Mouse (Mus musculus): ENCODE measurements at regions not wholly inside any gene's neighbourhood (a gene's known extent, or its start where the extent isn't known, plus 50 kb on each side); places are given as distances from the start of the nearest gene placed in this dataset.

DNA sequence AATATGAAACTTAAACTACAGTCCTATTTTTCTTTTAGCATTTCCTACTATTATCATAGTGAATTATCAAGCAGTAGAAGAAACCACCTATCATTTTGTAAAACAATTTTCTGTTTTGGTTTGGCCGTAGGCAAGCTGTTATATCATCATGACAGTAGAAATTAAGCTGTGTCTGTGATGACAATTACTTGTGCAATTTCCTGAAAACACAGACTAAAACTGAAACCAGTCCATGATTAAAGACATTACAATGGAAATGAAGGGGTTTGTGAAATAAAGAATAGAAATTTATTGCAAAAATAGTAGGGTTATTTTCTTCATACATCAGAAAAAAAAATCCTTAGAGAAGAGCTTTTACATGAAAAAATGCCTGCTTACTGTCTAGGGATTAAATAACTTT, 210.8 kb upstream of the Sema3a start:
- Histone ChIP-seq H3K27ac (ENCODE audit: control insufficient read depth, low read depth, low read length) (no peak overlapping the region), H3K9me3 (replicated peaks; ENCODE audit: insufficient read depth, low read length) (no peaks in the 10 kb centered on the region), H3K4me3 (ENCODE audit: control insufficient read depth in 1 of 2, insufficient read depth in 1 of 2, low read depth in 2 of 2, low read length in 2 of 2) (no peak overlapping the region), H3K79me2 (ENCODE audit: control insufficient read depth, insufficient read depth, low read length, poor library complexity) (no peaks in the 10 kb centered on the region), H3K36me3 (ENCODE audit: control insufficient read depth in 1 of 2, insufficient read depth in 2 of 2, low read length in 2 of 2) (peaks cover 0 to 13% of the 10 kb centered on the region in 2 experiments; a peak in 2 of 4 replicates), H3K27me3 (ENCODE audit: control insufficient read depth in 1 of 2, insufficient read depth in 2 of 2, low read length in 2 of 2) (no peaks in the 10 kb centered on the region), H3K4me1 (ENCODE audit: control insufficient read depth in 1 of 2, insufficient read depth in 2 of 2, low read length in 2 of 2) (peaks cover 7 to 11% of the 10 kb centered on the region in 2 experiments; a peak in 3 of 4 replicates), H3K9ac (ENCODE audit: control insufficient read depth, low read depth, low read length, poor library complexity, severe bottlenecking) (no peak overlapping the region)
- DNase-seq (ENCODE audit: low read depth, low spot score): no peak
- no peak for TF ChIP-seq MAFK (IDR thresholded peaks at IDR 0.05; ENCODE audit: borderline replicate concordance, low read depth, low read length)
- no peak for TF ChIP-seq ELF1 (IDR thresholded peaks at IDR 0.05; ENCODE audit: low read depth, low read length)

GRCm38 (mm10) chr5:12919335-12919734, 205.9 kb upstream of the Sema3a start:
- no peaks in the 10 kb centered on the region for H3K79me2 ChIP-seq (ENCODE audit: control insufficient read depth, insufficient read depth, low read length, poor library complexity)
- DNase-seq (ENCODE audit: low read depth, low spot score): peak; percentile 66
- peak overlapping the region; percentile 46; the same call in 1 of the 2 replicates for H3K27ac ChIP-seq (ENCODE audit: control insufficient read depth, low read depth, low read length)
- no peak overlapping the region for H3K4me3 ChIP-seq (ENCODE audit: control insufficient read depth in 1 of 2, insufficient read depth in 1 of 2, low read depth in 2 of 2, low read length in 2 of 2)
- no peak overlapping the region for H3K9ac ChIP-seq (ENCODE audit: control insufficient read depth, low read depth, low read length, poor library complexity, severe bottlenecking)
- no peaks in the 10 kb centered on the region for H3K9me3 ChIP-seq (replicated peaks; ENCODE audit: insufficient read depth, low read length)
- peaks cover 20 to 34% of the 10 kb centered on the region in 2 experiments for H3K4me1 ChIP-seq (ENCODE audit: control insufficient read depth in 1 of 2, insufficient read depth in 2 of 2, low read length in 2 of 2)
- no peaks in the 10 kb centered on the region for H3K27me3 ChIP-seq (ENCODE audit: control insufficient read depth in 1 of 2, insufficient read depth in 2 of 2, low read length in 2 of 2)
- H3K36me3 ChIP-seq (ENCODE audit: control insufficient read depth in 1 of 2, insufficient read depth in 2 of 2, low read length in 2 of 2): peaks cover 0 to 38% of the 10 kb centered on the region in 2 experiments; a peak in 2 of 4 replicates
- TF ChIP-seq MAFK (IDR thresholded peaks at IDR 0.05; ENCODE audit: borderline replicate concordance, low read depth, low read length): no peak
- TF ChIP-seq RCOR1 (IDR thresholded peaks at IDR 0.05; ENCODE audit: low read depth, low read length): peak; percentile 31; the same call in 1 of the 2 replicates
- no peak for TF ChIP-seq MXI1 (IDR thresholded peaks at IDR 0.05; ENCODE audit: low read depth, low read length)
- TF ChIP-seq POLR2AphosphoS2 (IDR thresholded peaks at IDR 0.05; ENCODE audit: low read length): no peak
- TF ChIP-seq CHD1 (IDR thresholded peaks at IDR 0.05; ENCODE audit: low read depth, low read length): no peak
- no peak for TF ChIP-seq MAX (IDR thresholded peaks at IDR 0.05; ENCODE audit: low read length)
- no peak for TF ChIP-seq GABPA (IDR thresholded peaks at IDR 0.05; ENCODE audit: low read depth, low read length)
- no peak for TF ChIP-seq POLR2AphosphoS5 (IDR thresholded peaks at IDR 0.05; ENCODE audit: borderline replicate concordance, low read depth, low read length)
- TF ChIP-seq TCF12 (IDR thresholded peaks at IDR 0.05; ENCODE audit: low read depth, low read length): peak; percentile 84; the same call in 1 of the 2 replicates
- TF ChIP-seq CHD2 (IDR thresholded peaks at IDR 0.05; ENCODE audit: low read length): no peak
- no peak for TF ChIP-seq NELFE (IDR thresholded peaks at IDR 0.05; ENCODE audit: low read depth, low read length)
- peak; percentile 40; the same call in 1 of the 2 replicates for TF ChIP-seq ETS1 (IDR thresholded peaks at IDR 0.05; ENCODE audit: low read depth, low read length)
- TF ChIP-seq ELF1 (IDR thresholded peaks at IDR 0.05; ENCODE audit: low read depth, low read length): no peak
- no peak for TF ChIP-seq SIN3A (IDR thresholded peaks at IDR 0.05; ENCODE audit: low read length)
- no peak for TF ChIP-seq KAT2A (conservative IDR thresholded peaks at IDR 0.05; ENCODE audit: low read depth, low read length)
- TF ChIP-seq JUND (IDR thresholded peaks at IDR 0.05; ENCODE audit: low read depth, low read length): no peak
- peak; percentile 62 for TF ChIP-seq GATA1 (IDR thresholded peaks at IDR 0.05; ENCODE audit: low read depth, low read length)
- TF ChIP-seq TBP (IDR thresholded peaks at IDR 0.05; ENCODE audit: low read depth, low read length): no peak
- TF ChIP-seq RAD21 (IDR thresholded peaks at IDR 0.05; ENCODE audit: low read depth, low read length): no peak
- TF ChIP-seq USF1 (IDR thresholded peaks at IDR 0.05; ENCODE audit: low read depth, low read length): no peak
- no peak for TF ChIP-seq ZKSCAN1 (IDR thresholded peaks at IDR 0.05; ENCODE audit: low read depth, low read length)
- TF ChIP-seq BHLHE40 (IDR thresholded peaks at IDR 0.05; ENCODE audit: borderline replicate concordance, low read depth, low read length): no peak
- no peak for TF ChIP-seq E2F4 (IDR thresholded peaks at IDR 0.05; ENCODE audit: borderline replicate concordance, low read depth, low read length)
- no peak for TF ChIP-seq MYB (IDR thresholded peaks at IDR 0.05; ENCODE audit: low read depth, low read length)
- no peak for TF ChIP-seq ZC3H11A (IDR thresholded peaks at IDR 0.05; ENCODE audit: low read depth, low read length)
- TF ChIP-seq CTCF (IDR thresholded peaks at IDR 0.05 in 2 of 3, conservative IDR thresholded peaks at IDR 0.05 in 1 of 3; ENCODE audit: control insufficient read depth in 1 of 3, insufficient read depth in 1 of 3, low read depth in 2 of 3, low read length in 3 of 3, poor library complexity in 1 of 3, severe bottlenecking in 1 of 3): no peak
- TF ChIP-seq NRF1 (IDR thresholded peaks at IDR 0.05; ENCODE audit: insufficient read depth, low read depth, low read length, poor library complexity, severe bottlenecking): no peak
- no peak for TF ChIP-seq HCFC1 (IDR thresholded peaks at IDR 0.05; ENCODE audit: low read depth, low read length)
- TF ChIP-seq ZNF384 (IDR thresholded peaks at IDR 0.05; ENCODE audit: low read depth, low read length): no peak
- TF ChIP-seq POLR2A (IDR thresholded peaks at IDR 0.05; ENCODE audit: control insufficient read depth in 1 of 2, insufficient read depth in 1 of 2, low read depth in 1 of 2, low read length in 2 of 2, poor library complexity in 1 of 2): no peak
- TF ChIP-seq UBTF (IDR thresholded peaks at IDR 0.05; ENCODE audit: borderline replicate concordance, insufficient read depth, low read depth, low read length): no peak
- no peak for TF ChIP-seq ZMIZ1 (IDR thresholded peaks at IDR 0.05; ENCODE audit: low read depth, low read length)
- peak; percentile 65 for TF ChIP-seq TAL1 (IDR thresholded peaks at IDR 0.05; ENCODE audit: low read length)

Measured in MEL (cell line).